Mouse (Mus musculus): ENCODE data around the gene Efna5. TPM values are rescaled to one million over a fixed set of nuclear protein-coding genes. Genes with fewer than 3 reads are reported as not detected.
A peak's percentile ranks its signal among the peaks of the same experiment; 100 is the strongest.

The Efna5 gene
- total RNA-seq, 1 experiment from 2014 or later: 30.0 TPM

GRCm38 (mm10) chr17:62652451-62652850 is 228.7 kb downstream of the Efna5 start:
- peak; percentile 21 for DNase-seq

- DNase-seq: no peak
These were observed 229.4 kb downstream of the Efna5 start for GRCm38 (mm10) chr17:62651696-62652095.

- no peak for DNase-seq
These were observed 231.7 kb downstream of the Efna5 start for GRCm38 (mm10) chr17:62649293-62649950.

GRCm38 (mm10) chr17:62646836-62647235 is 234.3 kb downstream of the Efna5 start:
- DNase-seq: no peak

GRCm38 (mm10) chr17:62642447-62643145 is 238.5 kb downstream of the Efna5 start:
- DNase-seq: no peak

- DNase-seq: no peak
These were observed 240.5 kb downstream of the Efna5 start for GRCm38 (mm10) chr17:62640654-62641053.

GRCm38 (mm10) chr17:62636896-62637295 is 244.2 kb downstream of the Efna5 start:
- peak; percentile 15 for DNase-seq

- no peak for DNase-seq
These were observed 246.2 kb downstream of the Efna5 start for GRCm38 (mm10) chr17:62634937-62635336.

- DNase-seq: no peak
These were observed 252.6 kb downstream of the Efna5 start for GRCm38 (mm10) chr17:62628474-62628873.

- DNase-seq: no peak
These were observed 253.6 kb downstream of the Efna5 start for GRCm38 (mm10) chr17:62627508-62627907.

GRCm38 (mm10) chr17:62625646-62626020 is 255.5 kb downstream of the Efna5 start:
- no peak for DNase-seq

GRCm38 (mm10) chr17:62624804-62625645 is 256.1 kb downstream of the Efna5 start:
- DNase-seq: no peak

- no peak for DNase-seq
These were observed 257.9 kb downstream of the Efna5 start for GRCm38 (mm10) chr17:62623224-62623623.

GRCm38 (mm10) chr17:62622481-62622880 is 258.6 kb downstream of the Efna5 start:
- peak; percentile 41 for DNase-seq

- no peak for DNase-seq
These were observed 266.0 kb downstream of the Efna5 start for GRCm38 (mm10) chr17:62615159-62615558.

GRCm38 (mm10) chr17:62614708-62615107 is 266.4 kb downstream of the Efna5 start:
- no peak for DNase-seq

GRCm38 (mm10) chr17:62614237-62614636 is 266.9 kb downstream of the Efna5 start:
- no peak for DNase-seq

GRCm38 (mm10) chr17:62613232-62613631 is 267.9 kb downstream of the Efna5 start:
- no peak for DNase-seq

- DNase-seq: no peak
These were observed 273.0 kb downstream of the Efna5 start for GRCm38 (mm10) chr17:62608145-62608544.

GRCm38 (mm10) chr17:62607304-62607914 is 273.7 kb downstream of the Efna5 start:
- DNase-seq: peak; percentile 48

- DNase-seq: no peak
These were observed 274.4 kb downstream of the Efna5 start for GRCm38 (mm10) chr17:62606681-62607080.

GRCm38 (mm10) chr17:62604309-62604708 is 276.8 kb downstream of the Efna5 start:
- no peak for DNase-seq

- DNase-seq: no peak
These were observed 277.5 kb downstream of the Efna5 start for GRCm38 (mm10) chr17:62603604-62604003.

All from adrenal gland, postnatal 25 days (tissue).